Mouse (Mus musculus): Measurements from ENCODE around the gene Nek7. TPM values are rescaled to one million over a fixed set of nuclear protein-coding genes. Genes with fewer than 3 reads are reported as not detected.
A peak's percentile ranks its signal among the peaks of the same experiment; 100 is the strongest.

The Nek7 gene
- polyA plus RNA-seq, 1 experiment from 2014 or later, result 35.9 TPM

DNA sequence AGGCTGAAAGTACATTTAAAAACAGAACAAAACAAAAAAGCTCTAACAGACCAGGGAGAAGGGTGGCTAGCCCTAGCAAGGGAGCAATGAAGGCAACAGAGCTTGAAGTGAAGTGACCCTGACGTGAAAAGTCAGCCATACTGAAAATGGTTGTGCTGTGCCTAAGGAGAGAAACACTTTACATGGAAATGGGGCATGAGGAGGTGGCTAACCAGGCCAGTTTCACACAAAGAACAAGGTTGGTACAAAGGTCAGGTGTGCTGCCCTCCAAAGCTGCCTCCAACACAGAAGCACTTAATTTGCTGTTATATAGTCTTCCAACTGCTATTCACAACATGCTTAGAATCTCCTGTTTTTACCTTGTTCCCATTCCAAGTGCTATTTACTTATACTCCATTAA lies 80.2 kb downstream of the Nek7 start:
- H3K9ac ChIP-seq (ENCODE audit: low read length), result no peak overlapping the region
- H3K9me3 ChIP-seq (ENCODE audit: control insufficient read depth, low read length), result no peaks in the 10 kb centered on the region
- H3K4me1 ChIP-seq (replicated peaks; ENCODE audit: control insufficient read depth, insufficient read depth, low read length), result 0 out of 2 replicates have a peak, but pooled peaks cover 2% of the 10 kb centered on the region
- WGBS, result 85% methylated on average over 1 of the region's 1 CpGs
- no peak for ATAC-seq (ENCODE audit: low read depth)
- H3K36me3 ChIP-seq (ENCODE audit: control insufficient read depth, insufficient read depth, low read length), result no peaks in the 10 kb centered on the region
- H3K27me3 ChIP-seq (ENCODE audit: control insufficient read depth, insufficient read depth, low read depth, low read length), result no peaks in the 10 kb centered on the region
- no peak overlapping the region for H3K4me2 ChIP-seq (ENCODE audit: low read depth, low read length)
- H3K4me3 ChIP-seq (ENCODE audit: low read length), result no peak overlapping the region
- H3K27ac ChIP-seq (ENCODE audit: low read length), result no peak overlapping the region

DNA sequence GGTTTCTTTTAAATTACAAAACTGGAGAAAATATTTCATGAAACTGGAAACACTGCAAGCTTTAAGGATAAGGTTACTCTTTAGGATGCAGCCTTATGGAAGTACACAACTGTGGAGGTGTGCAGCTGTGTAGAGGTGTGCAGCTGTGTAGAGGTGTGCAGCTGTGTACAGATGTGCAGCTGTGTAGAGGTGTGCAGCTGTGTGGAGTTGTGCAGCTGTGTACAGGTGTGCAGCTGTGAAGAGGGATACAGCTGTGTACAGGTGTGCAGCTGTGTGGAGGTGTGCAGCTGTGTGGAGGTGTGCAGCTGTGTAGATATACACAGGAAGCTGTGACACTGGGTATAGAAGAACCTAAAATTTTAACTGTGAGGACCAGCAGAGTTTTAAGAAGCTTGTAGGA lies 81.7 kb downstream of the Nek7 start:
- H3K4me2 ChIP-seq (ENCODE audit: low read depth, low read length), result no peak overlapping the region
- H3K9me3 ChIP-seq (ENCODE audit: control insufficient read depth, low read length), result no peaks in the 10 kb centered on the region
- no peak for ATAC-seq (ENCODE audit: low read depth)
- no peaks in the 10 kb centered on the region for H3K36me3 ChIP-seq (ENCODE audit: control insufficient read depth, insufficient read depth, low read length)
- 0 out of 2 replicates have a peak, but pooled peaks cover 2% of the 10 kb centered on the region for H3K4me1 ChIP-seq (replicated peaks; ENCODE audit: control insufficient read depth, insufficient read depth, low read length)
- no peak overlapping the region for H3K27ac ChIP-seq (ENCODE audit: low read length)
- H3K27me3 ChIP-seq (ENCODE audit: control insufficient read depth, insufficient read depth, low read depth, low read length), result no peaks in the 10 kb centered on the region
- H3K9ac ChIP-seq (ENCODE audit: low read length), result no peak overlapping the region
- no peak overlapping the region for H3K4me3 ChIP-seq (ENCODE audit: low read length)

DNA sequence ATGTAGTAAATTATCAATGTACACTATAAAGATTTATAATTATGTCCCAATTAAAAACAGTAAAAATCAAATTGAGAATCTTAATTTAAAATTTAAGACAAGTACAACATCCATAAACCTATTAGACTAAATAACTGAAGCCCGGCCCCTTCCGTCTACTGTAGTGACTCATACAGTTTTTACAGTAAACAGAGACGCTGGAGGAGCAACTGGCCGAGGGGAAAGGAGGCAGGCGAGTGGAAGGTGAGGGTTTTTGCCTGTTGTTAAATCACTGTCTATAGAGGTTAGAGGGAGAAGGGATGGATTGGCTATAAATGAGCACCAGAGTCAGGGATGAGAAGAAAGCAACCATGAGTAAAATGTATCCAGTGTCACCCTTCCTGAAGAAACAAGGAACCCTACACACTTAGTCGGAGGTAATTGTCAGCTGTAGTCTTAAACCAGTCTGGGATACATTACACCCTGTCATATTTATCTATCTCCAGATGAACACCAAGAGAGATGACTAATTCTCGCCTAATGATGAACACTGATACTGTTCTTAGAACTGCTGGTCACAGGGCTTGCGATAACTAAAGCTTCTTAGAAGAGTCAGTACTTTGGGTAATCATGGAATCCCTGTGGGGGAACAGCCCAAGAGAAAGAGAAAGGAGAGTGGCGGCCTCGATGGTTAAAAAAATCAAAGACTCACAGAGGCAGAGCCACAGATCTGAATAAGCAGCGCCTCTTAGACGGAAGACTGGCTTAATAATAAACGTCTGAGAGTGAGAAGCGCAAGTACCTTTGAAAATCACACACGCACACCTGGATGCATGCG lies 84.0 kb downstream of the Nek7 start:
- Histone ChIP-seq H3K9ac (ENCODE audit: low read length) (no peak overlapping the region), H3K27ac (ENCODE audit: low read length) (no peak overlapping the region)
- no peak for ATAC-seq (ENCODE audit: low read depth)

DNA sequence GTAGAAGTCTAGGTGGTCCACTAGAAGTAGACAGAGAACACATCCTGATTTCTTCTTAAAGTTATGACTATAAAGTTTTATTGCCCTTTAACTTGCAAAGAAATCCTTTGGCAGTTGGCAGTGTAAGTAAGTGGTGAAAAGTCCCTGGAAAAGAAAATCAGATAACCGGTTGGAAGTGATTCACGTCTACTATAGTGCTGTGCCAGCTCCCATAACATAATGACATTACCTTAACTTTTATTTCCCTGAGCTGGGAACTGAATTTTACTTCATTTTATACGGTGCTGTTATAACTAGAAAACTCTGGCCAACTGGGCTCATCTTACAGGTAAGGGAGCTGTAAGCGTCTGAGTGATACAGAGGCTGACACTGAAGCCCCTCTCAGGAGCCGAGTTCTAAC lies 89.3 kb downstream of the Nek7 start:
- peaks cover 4% of the 10 kb centered on the region; the same call in 1 of the 2 replicates for H3K36me3 ChIP-seq (ENCODE audit: control insufficient read depth, insufficient read depth, low read length)
- no peaks in the 10 kb centered on the region for H3K4me1 ChIP-seq (replicated peaks; ENCODE audit: control insufficient read depth, insufficient read depth, low read length)
- H3K9ac ChIP-seq (ENCODE audit: low read length), result no peak overlapping the region
- H3K27me3 ChIP-seq (ENCODE audit: control insufficient read depth, insufficient read depth, low read depth, low read length), result no peaks in the 10 kb centered on the region
- WGBS, result 89% methylated on average over 5 of the region's 5 CpGs
- H3K9me3 ChIP-seq (ENCODE audit: control insufficient read depth, low read length), result no peaks in the 10 kb centered on the region
- H3K4me3 ChIP-seq (ENCODE audit: low read length), result no peak overlapping the region
- H3K27ac ChIP-seq (ENCODE audit: low read length), result no peak overlapping the region
- ATAC-seq (ENCODE audit: low read depth), result no peak
- H3K4me2 ChIP-seq (ENCODE audit: low read depth, low read length), result no peak overlapping the region

More for the DNA sequence above, 84.0 kb downstream of the Nek7 start:
- peaks cover 4% of the 10 kb centered on the region; the same call in 1 of the 2 replicates for H3K36me3 ChIP-seq (ENCODE audit: control insufficient read depth, insufficient read depth, low read length)
- H3K4me3 ChIP-seq (ENCODE audit: low read length), result no peak overlapping the region
- no peaks in the 10 kb centered on the region for H3K27me3 ChIP-seq (ENCODE audit: control insufficient read depth, insufficient read depth, low read depth, low read length)
- WGBS, result 54% methylated on average over 16 of the region's 16 CpGs
- no peak overlapping the region for H3K4me2 ChIP-seq (ENCODE audit: low read depth, low read length)
- H3K4me1 ChIP-seq (replicated peaks; ENCODE audit: control insufficient read depth, insufficient read depth, low read length), result 0 out of 2 replicates have a peak, but pooled peaks cover 2% of the 10 kb centered on the region
- H3K9me3 ChIP-seq (ENCODE audit: control insufficient read depth, low read length), result no peaks in the 10 kb centered on the region

DNA sequence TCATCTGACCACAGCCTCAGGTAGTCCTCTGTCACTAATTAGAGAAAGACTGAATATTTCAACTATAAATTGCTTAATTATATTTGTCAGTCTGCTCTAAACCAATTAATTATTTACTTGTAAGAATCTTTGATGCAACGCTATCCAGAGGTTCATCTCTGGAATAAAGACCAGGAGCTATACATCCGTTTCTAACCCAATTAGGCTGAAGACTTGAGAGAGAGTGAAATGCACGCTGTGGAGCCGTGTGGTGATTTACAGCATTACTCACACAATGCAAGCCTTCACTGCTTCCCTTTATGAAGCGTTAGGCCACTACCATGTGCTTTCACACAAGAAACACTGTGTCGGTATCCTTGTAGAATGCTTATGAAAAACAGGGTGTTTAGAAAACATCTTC lies 96.0 kb downstream of the Nek7 start:
- Histone ChIP-seq H3K27me3 (ENCODE audit: control insufficient read depth, insufficient read depth, low read depth, low read length) (no peaks in the 10 kb centered on the region), H3K9ac (ENCODE audit: low read length) (no peak overlapping the region), H3K4me1 (replicated peaks; ENCODE audit: control insufficient read depth, insufficient read depth, low read length) (no peaks in the 10 kb centered on the region), H3K9me3 (ENCODE audit: control insufficient read depth, low read length) (no peaks in the 10 kb centered on the region), H3K36me3 (ENCODE audit: control insufficient read depth, insufficient read depth, low read length) (no peaks in the 10 kb centered on the region), H3K4me3 (ENCODE audit: low read length) (no peak overlapping the region), H3K27ac (ENCODE audit: low read length) (no peak overlapping the region), H3K4me2 (ENCODE audit: low read depth, low read length) (no peak overlapping the region)
- ATAC-seq (ENCODE audit: low read depth), result no peak
- 84% methylated on average over 6 of the region's 6 CpGs for WGBS

DNA sequence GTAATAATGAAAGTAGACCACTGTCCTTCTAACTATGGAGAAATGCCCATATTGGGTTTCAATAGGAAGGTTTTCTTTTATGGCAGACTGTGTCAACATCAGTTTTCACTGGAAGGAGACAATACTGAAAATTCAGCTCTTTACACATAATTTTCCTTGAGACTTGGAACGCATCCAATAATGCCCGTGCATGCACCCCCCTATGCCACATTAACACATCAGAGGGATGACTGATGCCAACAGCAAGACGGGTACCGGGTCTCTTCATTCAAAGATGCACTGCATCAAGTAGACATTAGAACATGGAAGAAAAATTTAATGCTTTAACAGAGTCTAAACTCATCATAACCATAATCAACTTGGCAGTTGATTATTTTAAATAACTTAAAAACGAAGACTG lies 101.7 kb downstream of the Nek7 start:
- H3K36me3 ChIP-seq (ENCODE audit: control insufficient read depth, insufficient read depth, low read length), result no peaks in the 10 kb centered on the region
- H3K9ac ChIP-seq (ENCODE audit: low read length), result no peak overlapping the region
- no peaks in the 10 kb centered on the region for H3K27me3 ChIP-seq (ENCODE audit: control insufficient read depth, insufficient read depth, low read depth, low read length)
- no peak overlapping the region for H3K4me3 ChIP-seq (ENCODE audit: low read length)
- H3K4me1 ChIP-seq (replicated peaks; ENCODE audit: control insufficient read depth, insufficient read depth, low read length), result no peaks in the 10 kb centered on the region
- ATAC-seq (ENCODE audit: low read depth), result no peak
- H3K4me2 ChIP-seq (ENCODE audit: low read depth, low read length), result no peak overlapping the region
- WGBS, result 53% methylated on average over 5 of the region's 5 CpGs
- no peaks in the 10 kb centered on the region for H3K9me3 ChIP-seq (ENCODE audit: control insufficient read depth, low read length)
- H3K27ac ChIP-seq (ENCODE audit: low read length), result no peak overlapping the region

DNA sequence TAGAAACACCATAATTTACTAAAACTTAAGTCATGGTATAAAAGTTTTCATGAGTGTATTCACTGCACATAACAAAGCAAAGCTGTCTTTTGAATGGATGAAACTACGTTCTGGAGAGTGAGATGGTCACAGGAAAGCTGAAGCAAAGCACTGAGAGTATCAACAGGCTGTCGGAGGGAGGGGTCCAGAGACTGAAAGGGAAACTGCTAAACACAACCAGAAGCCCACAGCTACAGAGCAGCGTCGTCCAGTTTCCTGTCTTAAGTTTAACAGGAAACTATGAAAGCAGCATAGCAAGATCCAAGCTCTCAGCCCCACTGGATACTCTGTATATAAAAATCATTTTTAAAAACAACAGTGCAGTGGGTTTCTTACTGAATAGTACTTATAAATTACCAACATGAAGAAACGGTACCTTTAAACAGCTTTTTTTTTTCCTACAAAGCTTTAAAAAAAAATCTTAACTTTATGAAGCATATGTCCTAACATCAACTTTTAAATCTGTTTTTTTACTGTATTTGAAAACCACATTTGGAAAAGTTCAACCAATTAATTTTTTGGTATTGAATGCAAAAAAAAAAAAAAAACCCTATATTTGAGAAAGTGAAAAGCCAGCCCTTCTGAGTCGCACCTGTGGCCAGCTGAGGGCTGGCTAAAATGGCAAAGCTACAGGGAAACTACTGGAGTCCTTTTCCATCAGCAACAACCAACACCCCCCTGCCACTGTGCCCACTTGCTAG lies 102.4 kb downstream of the Nek7 start:
- H3K4me2 ChIP-seq (ENCODE audit: low read depth, low read length), result peak overlapping the region; percentile 2; the same call in 1 of the 2 replicates
- H3K36me3 ChIP-seq (ENCODE audit: control insufficient read depth, insufficient read depth, low read length), result no peaks in the 10 kb centered on the region
- no peak overlapping the region for H3K9ac ChIP-seq (ENCODE audit: low read length)
- 46% methylated on average over 6 of the region's 6 CpGs for WGBS
- no peak overlapping the region for H3K4me3 ChIP-seq (ENCODE audit: low read length)
- no peaks in the 10 kb centered on the region for H3K9me3 ChIP-seq (ENCODE audit: control insufficient read depth, low read length)
- H3K27ac ChIP-seq (ENCODE audit: low read length), result no peak overlapping the region
- H3K27me3 ChIP-seq (ENCODE audit: control insufficient read depth, insufficient read depth, low read depth, low read length), result no peaks in the 10 kb centered on the region
- no peaks in the 10 kb centered on the region for H3K4me1 ChIP-seq (replicated peaks; ENCODE audit: control insufficient read depth, insufficient read depth, low read length)
- ATAC-seq (ENCODE audit: low read depth), result peak; percentile 59

DNA sequence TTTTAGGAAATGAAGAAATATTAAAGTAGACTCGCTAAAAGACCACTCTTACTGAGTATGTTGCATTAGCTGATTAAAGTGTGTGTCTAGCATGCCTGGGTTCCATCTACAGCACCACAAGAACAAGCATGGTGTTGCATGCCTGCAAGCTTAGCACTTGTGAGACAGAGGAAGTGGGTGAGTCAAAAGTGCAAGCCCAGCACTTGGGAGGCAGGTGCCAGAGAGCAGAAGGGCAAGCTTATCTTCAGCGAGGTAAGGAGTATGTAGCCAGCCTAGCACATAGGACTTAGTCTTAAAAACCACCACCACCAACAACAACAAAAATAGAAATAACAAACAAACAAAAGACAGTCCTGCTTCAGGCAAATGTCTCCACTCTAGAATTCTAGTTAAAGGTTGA lies 103.0 kb downstream of the Nek7 start:
- ATAC-seq (ENCODE audit: low read depth), result no peak
- no peaks in the 10 kb centered on the region for H3K9me3 ChIP-seq (ENCODE audit: control insufficient read depth, low read length)
- WGBS, result 52% methylated on average over 2 of the region's 2 CpGs
- H3K27me3 ChIP-seq (ENCODE audit: control insufficient read depth, insufficient read depth, low read depth, low read length), result no peaks in the 10 kb centered on the region
- no peaks in the 10 kb centered on the region for H3K4me1 ChIP-seq (replicated peaks; ENCODE audit: control insufficient read depth, insufficient read depth, low read length)
- H3K4me2 ChIP-seq (ENCODE audit: low read depth, low read length), result 0 out of 2 replicates have a peak overlapping the region, but pooled peaks have one; percentile 2
- H3K9ac ChIP-seq (ENCODE audit: low read length), result no peak overlapping the region
- H3K36me3 ChIP-seq (ENCODE audit: control insufficient read depth, insufficient read depth, low read length), result no peaks in the 10 kb centered on the region
- H3K4me3 ChIP-seq (ENCODE audit: low read length), result no peak overlapping the region
- H3K27ac ChIP-seq (ENCODE audit: low read length), result no peak overlapping the region

DNA sequence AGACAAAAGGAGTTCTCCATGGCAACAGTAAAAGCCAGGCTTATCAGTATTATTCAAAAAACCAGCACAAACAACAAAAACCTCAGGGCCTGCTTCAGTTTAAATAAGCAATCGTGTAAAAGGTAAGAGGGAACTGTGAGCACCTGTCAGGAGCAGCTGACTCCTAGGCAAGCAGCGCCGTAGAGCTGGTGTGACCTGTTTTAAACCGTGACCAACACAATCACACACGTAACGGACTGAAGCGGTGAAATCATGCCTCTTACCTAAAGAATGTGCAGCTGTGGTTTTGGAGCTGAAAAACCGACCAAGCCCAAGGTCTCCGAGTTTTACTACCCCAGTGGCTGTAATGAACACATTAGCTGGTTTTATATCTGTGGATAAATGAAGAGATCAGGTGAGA lies 104.6 kb downstream of the Nek7 start:
- no peaks in the 10 kb centered on the region for H3K36me3 ChIP-seq (ENCODE audit: control insufficient read depth, insufficient read depth, low read length)
- WGBS, result 52% methylated on average over 9 of the region's 9 CpGs
- peaks cover 2% of the 10 kb centered on the region; the same call in 1 of the 2 replicates for H3K4me1 ChIP-seq (replicated peaks; ENCODE audit: control insufficient read depth, insufficient read depth, low read length)
- peak; percentile 59; the same call in 1 of the 2 replicates for ATAC-seq (ENCODE audit: low read depth)
- no peaks in the 10 kb centered on the region for H3K27me3 ChIP-seq (ENCODE audit: control insufficient read depth, insufficient read depth, low read depth, low read length)
- no peak overlapping the region for H3K4me2 ChIP-seq (ENCODE audit: low read depth, low read length)
- H3K9me3 ChIP-seq (ENCODE audit: control insufficient read depth, low read length), result no peaks in the 10 kb centered on the region
- H3K27ac ChIP-seq (ENCODE audit: low read length), result no peak overlapping the region
- H3K9ac ChIP-seq (ENCODE audit: low read length), result no peak overlapping the region
- H3K4me3 ChIP-seq (ENCODE audit: low read length), result no peak overlapping the region
